Mouse (Mus musculus) lung, adult 2 months (tissue): ENCODE results near the gene Cfap299.

Source experiments
- CTCF ChIP-seq: fragments of 200-500 bp; IDR thresholded peaks from 2 replicates; pipeline ENCODE4 v1.5.1; 2011; ENCODE audit warnings: mild to moderate bottlenecking, low read length, control low read depth; ENCODE audit not compliant: insufficient read depth
- POLR2A ChIP-seq: fragments of 200-500 bp; IDR thresholded peaks from 2 replicates; pipeline ENCODE4 v1.6.1; 2011; ENCODE audit warnings: low read depth, mild to moderate bottlenecking, control low read depth, low read length, borderline replicate concordance; ENCODE audit errors: extremely low read depth

DNA sequence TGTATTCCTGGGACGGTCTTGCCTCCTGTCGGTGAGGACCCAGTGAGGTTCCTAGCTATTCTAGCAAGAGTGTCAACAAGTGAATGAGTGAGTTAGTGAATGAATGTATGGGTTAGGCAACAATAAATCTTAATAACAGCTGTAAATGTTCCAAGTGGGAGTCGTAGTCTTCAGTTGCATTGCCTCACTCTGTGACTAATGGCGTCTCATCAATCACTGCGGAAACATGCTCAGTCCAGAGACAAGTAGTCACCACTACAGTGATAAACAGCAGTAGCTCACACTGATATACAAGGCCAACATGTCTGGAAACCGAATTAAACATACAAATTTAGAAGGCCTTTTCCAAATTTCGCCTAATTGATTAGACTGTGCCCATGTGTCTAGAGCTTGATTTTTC, 187.1 kb downstream of the Cfap299 start:
- TF ChIP-seq CTCF = no peak
- no peak for TF ChIP-seq POLR2A
